Mouse (Mus musculus): ENCODE results near the gene Aldh3a2. TPM values are rescaled to one million over a fixed set of nuclear protein-coding genes. Genes with fewer than 3 reads are reported as not detected.
"Not testable (repeated sequence)": the region's sequence is repeated elsewhere in the genome, so short reads cannot be mapped to it uniquely, and the experiment has no call there.

Gene Aldh3a2
- polyA plus RNA-seq, 1 experiment from 2014 or later: 41.0 TPM

DNA sequence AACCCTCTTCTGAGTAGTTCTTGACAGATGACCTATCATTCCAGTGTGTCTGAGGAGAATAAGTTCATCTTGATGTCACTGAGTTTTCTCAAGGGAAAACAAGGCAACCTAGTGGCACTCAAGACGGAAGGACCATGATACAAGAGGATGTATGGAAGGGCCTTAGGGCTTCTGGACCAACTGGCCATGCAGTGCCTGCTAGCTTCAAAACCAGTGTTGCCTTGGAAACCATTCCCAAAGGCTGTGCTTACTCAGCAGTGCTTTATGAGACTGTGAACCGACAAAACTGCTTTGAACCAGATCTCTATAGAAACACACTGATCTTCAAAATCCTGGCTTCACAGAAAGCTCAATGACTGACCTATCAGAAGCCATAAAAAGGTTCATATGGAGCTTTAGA lies 76.5 kb downstream of the Aldh3a2 start:
- H3K27ac ChIP-seq: no peak overlapping the region
- no peak for ATAC-seq (ENCODE audit: insufficient read depth, low FRiP score, low read depth)
- no peaks in the 10 kb centered on the region for H3K9me3 ChIP-seq
- H3K4me3 ChIP-seq (replicated peaks): no peak overlapping the region
- no peak overlapping the region for H3K9ac ChIP-seq
- no peak overlapping the region for H3K4me2 ChIP-seq
- no peaks in the 10 kb centered on the region for H3K36me3 ChIP-seq
- H3K4me1 ChIP-seq: no peaks in the 10 kb centered on the region
- no peaks in the 10 kb centered on the region for H3K27me3 ChIP-seq (replicated peaks)
- WGBS: 65% methylated on average over 2 of the region's 2 CpGs

DNA sequence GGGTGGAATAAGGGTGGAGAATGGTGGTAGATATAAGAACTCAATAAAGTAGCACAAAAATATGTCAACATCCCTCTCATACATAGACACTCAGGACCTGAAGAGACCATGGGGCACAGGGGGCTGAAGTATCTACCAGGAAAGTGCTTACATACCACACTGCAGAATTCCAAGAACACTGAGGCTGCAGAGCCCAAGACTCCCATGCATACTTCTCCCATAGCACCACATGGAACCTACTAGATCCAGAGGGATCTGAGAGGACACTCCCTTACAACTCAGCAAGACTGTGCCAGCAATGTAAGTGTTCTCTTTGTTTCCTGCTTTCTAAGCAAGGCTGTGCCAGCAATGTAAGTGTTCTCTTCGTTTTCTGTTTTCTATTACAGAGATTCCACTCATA lies 83.4 kb downstream of the Aldh3a2 start:
- Histone ChIP-seq H3K27ac (no peak overlapping the region), H3K4me1 (no peaks in the 10 kb centered on the region), H3K27me3 (replicated peaks) (no peaks in the 10 kb centered on the region), H3K36me3 (no peaks in the 10 kb centered on the region), H3K9me3 (no peaks in the 10 kb centered on the region), H3K4me3 (replicated peaks) (no peak overlapping the region), H3K4me2 (no peak overlapping the region), H3K9ac (no peak overlapping the region)
- 76% methylated on average over 1 of the region's 1 CpGs for WGBS
- ATAC-seq (ENCODE audit: insufficient read depth, low FRiP score, low read depth): no peak

GRCm38 (mm10) chr11:61181624-61182023 lies 85.6 kb downstream of the Aldh3a2 start:
- Histone ChIP-seq H3K9me3 (no peaks in the 10 kb centered on the region), H3K27ac (no peak overlapping the region), H3K27me3 (replicated peaks) (no peaks in the 10 kb centered on the region), H3K4me2 (no peak overlapping the region), H3K36me3 (no peaks in the 10 kb centered on the region), H3K4me3 (replicated peaks) (no peak overlapping the region), H3K9ac (no peak overlapping the region), H3K4me1 (no peaks in the 10 kb centered on the region)
- ATAC-seq (ENCODE audit: insufficient read depth, low FRiP score, low read depth): no peak

DNA sequence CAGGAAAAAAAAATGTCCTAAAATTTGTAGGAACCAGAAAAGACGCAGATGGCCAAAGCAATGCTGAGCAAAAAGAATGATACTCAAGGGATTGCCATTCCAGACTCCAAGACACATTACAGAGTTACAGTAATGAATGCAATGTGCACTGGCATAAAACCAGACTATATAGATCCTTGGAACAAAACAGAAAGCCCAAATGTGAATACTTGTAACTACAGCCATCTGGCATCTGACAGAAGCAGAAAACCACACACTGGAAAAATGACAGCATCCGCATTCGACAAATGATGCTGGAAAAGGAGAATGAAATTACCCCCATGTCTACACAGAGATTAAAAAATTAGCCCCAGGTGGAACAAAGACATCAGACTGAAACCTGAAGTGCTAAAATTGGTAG lies 86.9 kb downstream of the Aldh3a2 start:
- Histone ChIP-seq H3K9ac (no peak overlapping the region), H3K4me3 (replicated peaks) (no peak overlapping the region), H3K27me3 (replicated peaks) (no peaks in the 10 kb centered on the region), H3K4me2 (no peak overlapping the region), H3K36me3 (no peaks in the 10 kb centered on the region), H3K27ac (no peak overlapping the region), H3K9me3 (no peaks in the 10 kb centered on the region), H3K4me1 (0 out of 2 replicates have a peak, but pooled peaks cover 4% of the 10 kb centered on the region)
- WGBS: 85% methylated on average over 3 of the region's 3 CpGs
- ATAC-seq (ENCODE audit: insufficient read depth, low FRiP score, low read depth): no peak

GRCm38 (mm10) chr11:61176321-61176720 lies 90.9 kb downstream of the Aldh3a2 start:
- 77% methylated on average over 1 of the region's 1 CpGs for WGBS
- Histone ChIP-seq H3K9me3 (no peaks in the 10 kb centered on the region), H3K36me3 (no peaks in the 10 kb centered on the region), H3K4me2 (no peak overlapping the region), H3K4me1 (peaks cover 12% of the 10 kb centered on the region), H3K27me3 (replicated peaks) (no peaks in the 10 kb centered on the region), H3K4me3 (replicated peaks) (no peak overlapping the region), H3K27ac (no peak overlapping the region), H3K9ac (no peak overlapping the region)
- no peak for ATAC-seq (ENCODE audit: insufficient read depth, low FRiP score, low read depth)

- ATAC-seq (ENCODE audit: insufficient read depth, low FRiP score, low read depth): no peak
- Histone ChIP-seq H3K36me3 (no peaks in the 10 kb centered on the region), H3K9ac (no peak overlapping the region), H3K9me3 (no peaks in the 10 kb centered on the region), H3K27me3 (replicated peaks) (no peaks in the 10 kb centered on the region), H3K4me3 (replicated peaks) (no peak overlapping the region), H3K27ac (peak overlapping the region; percentile 44; the same call in 1 of the 2 replicates), H3K4me2 (peak overlapping the region; percentile 64), H3K4me1 (peaks cover 12% of the 10 kb centered on the region)
- WGBS: 74% methylated on average over 5 of the region's 5 CpGs
These were observed 91.5 kb downstream of the Aldh3a2 start for GRCm38 (mm10) chr11:61175778-61176177.

DNA sequence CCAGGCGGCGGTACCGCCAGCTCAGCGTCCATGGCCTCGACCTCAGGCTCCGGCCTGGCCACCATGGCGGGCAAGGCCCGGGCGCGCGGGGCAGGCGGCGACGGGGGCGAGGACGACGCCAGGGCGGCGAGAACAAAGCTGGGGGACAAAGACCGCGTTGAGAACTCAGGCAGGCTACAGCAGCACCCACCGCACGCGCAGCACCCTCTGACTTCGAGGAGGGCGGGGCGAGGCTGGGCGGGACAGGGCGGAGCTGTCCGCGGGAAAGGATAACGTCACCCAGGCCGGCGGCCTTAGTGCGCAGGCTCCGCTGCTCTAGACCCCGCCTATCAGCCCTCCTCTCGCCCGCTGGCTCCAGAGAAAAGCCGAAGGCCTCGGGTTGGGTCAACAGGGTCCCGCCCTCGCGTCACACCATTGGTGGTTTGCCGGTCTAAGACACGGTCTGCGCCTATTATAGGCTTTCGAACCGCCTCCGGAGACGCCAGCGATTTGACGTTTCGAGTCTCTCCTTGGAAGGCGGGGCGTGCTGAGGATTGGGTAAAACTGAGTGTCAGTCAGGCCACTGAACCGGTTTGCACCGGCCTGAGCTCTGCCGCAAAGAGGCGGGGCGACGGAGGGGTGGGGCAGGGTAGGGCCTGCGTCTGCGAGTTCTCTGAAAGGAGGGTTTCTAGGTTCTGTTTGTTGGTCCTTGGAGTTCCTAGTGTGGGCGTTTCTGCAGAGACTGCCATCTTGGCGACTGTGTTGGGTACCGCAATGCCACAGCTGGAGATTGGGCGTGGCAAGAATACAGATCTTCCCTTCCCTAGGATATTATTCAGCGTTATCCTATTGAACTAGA lies 92.2 kb downstream of the Aldh3a2 start, which contains the start of gene Usp22:
Gene Usp22 (minus strand): TSS at position 235 of the 838 bp plus-strand sequence.
- no peaks in the 10 kb centered on the region for H3K36me3 ChIP-seq
- under 1% methylated on average over 69 of the region's 69 CpGs for WGBS
- ATAC-seq (ENCODE audit: insufficient read depth, low FRiP score, low read depth): peak; percentile 99

DNA sequence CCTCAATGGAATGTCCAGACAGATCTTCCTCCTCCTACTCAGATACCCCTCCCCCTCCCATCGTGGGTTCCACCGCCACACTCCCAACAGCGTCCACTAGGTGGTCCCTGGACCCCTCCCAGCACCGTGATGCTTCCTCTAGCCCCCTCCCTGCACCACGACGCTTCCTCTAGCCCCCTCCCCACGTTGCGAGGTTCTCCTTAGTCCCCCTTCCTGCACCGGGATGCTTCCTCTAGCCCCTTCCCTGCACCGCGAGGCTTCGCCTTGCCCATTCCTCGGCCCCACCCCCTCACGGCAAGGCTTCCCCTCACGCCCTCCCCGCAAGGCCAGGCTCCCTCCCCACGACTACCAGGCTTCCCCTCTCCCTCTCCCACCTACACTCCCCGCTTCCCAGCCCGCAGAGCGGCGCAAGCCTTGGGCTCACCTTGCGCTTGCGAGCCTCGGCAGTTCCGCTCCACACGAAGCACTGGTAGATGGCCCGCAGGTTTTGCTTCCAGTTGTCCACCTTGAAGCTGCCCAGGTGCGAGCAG lies 92.9 kb downstream of the Aldh3a2 start:
- Histone ChIP-seq H3K4me3 (replicated peaks) (peak overlapping the region; percentile 98), H3K9ac (peak overlapping the region; percentile 100), H3K4me1 (peaks cover 12% of the 10 kb centered on the region), H3K9me3 (no peaks in the 10 kb centered on the region), H3K4me2 (peak overlapping the region; percentile 75), H3K27ac (peak overlapping the region; percentile 98), H3K36me3 (no peaks in the 10 kb centered on the region), H3K27me3 (replicated peaks) (no peaks in the 10 kb centered on the region)
- WGBS: under 1% methylated on average over 27 of the region's 28 CpGs
- ATAC-seq (ENCODE audit: insufficient read depth, low FRiP score, low read depth): peak; percentile 3; the same call in 1 of the 2 replicates

More for the DNA sequence above, 92.2 kb downstream of the Aldh3a2 start, which contains the start of gene Usp22:
- H3K4me3 ChIP-seq (replicated peaks): peak within 1 kb of the TSS; percentile 98
- H3K27ac ChIP-seq: peak within 1 kb of the TSS; percentile 98
- no peaks in the 10 kb centered on the region for H3K9me3 ChIP-seq
- peak within 1 kb of the TSS; percentile 75 for H3K4me2 ChIP-seq
- H3K27me3 ChIP-seq (replicated peaks): no peaks in the 10 kb centered on the region
- H3K9ac ChIP-seq: peak within 1 kb of the TSS; percentile 100
- peaks cover 12% of the 10 kb centered on the region for H3K4me1 ChIP-seq

DNA sequence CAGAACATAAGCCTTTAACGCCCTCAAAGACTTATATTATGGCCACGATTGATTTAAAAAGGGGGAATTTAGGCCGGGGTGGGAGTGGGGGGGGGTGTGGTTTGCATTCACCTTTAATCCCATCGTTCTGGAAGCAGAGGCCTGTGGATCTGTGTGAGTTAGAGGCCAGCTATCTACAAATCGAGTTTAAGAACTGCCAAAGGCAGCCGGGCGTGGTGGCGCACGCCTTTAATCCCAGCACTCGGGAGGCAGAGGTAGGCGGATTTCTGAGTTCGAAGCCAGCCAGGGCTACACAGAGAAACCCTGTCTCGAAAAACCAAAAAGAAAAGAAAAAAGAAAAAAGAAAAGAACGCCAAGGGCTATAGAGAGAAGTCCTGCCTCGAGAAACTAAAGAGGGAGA lies 93.8 kb downstream of the Aldh3a2 start:
- H3K27me3 ChIP-seq (replicated peaks); H3K27ac ChIP-seq; H3K36me3 ChIP-seq; ATAC-seq (ENCODE audit: insufficient read depth, low FRiP score, low read depth); H3K9ac ChIP-seq; H3K9me3 ChIP-seq: not testable (repeated sequence)
- Histone ChIP-seq H3K4me3 (replicated peaks) (peak overlapping the region; percentile 98), H3K4me2 (peak overlapping the region; percentile 75), H3K4me1 (peaks cover 12% of the 10 kb centered on the region)
- WGBS: 29% methylated on average over 15 of the region's 15 CpGs

Other genes with a start within 250 kb of the Aldh3a2 start
- 1.7 TPM in 2 replicates for gene Kcnj12, start 244.9 kb downstream of the Aldh3a2 start, polyA plus RNA-seq (2015; fragmentation: Nextera tagmentation; extraction: Ambion mirVana)
- gene Tnfrsf13b, start 140.7 kb downstream of the Aldh3a2 start, polyA plus RNA-seq (2015; fragmentation: Nextera tagmentation; extraction: Ambion mirVana): 2.5 and 3.4 TPM in 2 replicates
- 92.9 and 104 TPM in 2 replicates for gene Usp22, start 92.4 kb downstream of the Aldh3a2 start, polyA plus RNA-seq (2015; fragmentation: Nextera tagmentation; extraction: Ambion mirVana)
- gene Aldh3a1, start 59.9 kb downstream of the Aldh3a2 start, polyA plus RNA-seq (2015; fragmentation: Nextera tagmentation; extraction: Ambion mirVana): 0.19 TPM in 1 of 2 replicates, not detected in the other
- gene Slc47a2, start 75.4 kb upstream of the Aldh3a2 start, polyA plus RNA-seq (2015; fragmentation: Nextera tagmentation; extraction: Ambion mirVana): not detected in 2 replicates
- gene Slc47a1, start 110.9 kb upstream of the Aldh3a2 start, polyA plus RNA-seq (2015; fragmentation: Nextera tagmentation; extraction: Ambion mirVana): 2.1 and 2.4 TPM in 2 replicates
- gene Rnf112, start 186.7 kb upstream of the Aldh3a2 start, polyA plus RNA-seq (2015; fragmentation: Nextera tagmentation; extraction: Ambion mirVana): 3.0 and 3.2 TPM in 2 replicates
- gene Mfap4, start 218.0 kb upstream of the Aldh3a2 start, polyA plus RNA-seq (2015; fragmentation: Nextera tagmentation; extraction: Ambion mirVana): 316 and 323 TPM in 2 replicates
- gene Mapk7, start 226.9 kb upstream of the Aldh3a2 start, polyA plus RNA-seq (2015; fragmentation: Nextera tagmentation; extraction: Ambion mirVana): 47.1 and 50.8 TPM in 2 replicates
- 26.5 and 27.9 TPM in 2 replicates for gene B9d1, start 237.7 kb upstream of the Aldh3a2 start, polyA plus RNA-seq (2015; fragmentation: Nextera tagmentation; extraction: Ambion mirVana)